Comparison of ENCODE assay signal across 8 mouse cellular contexts in genomic region chr2:29619484-29620300, GRCm38 (mm10). TPM values are rescaled to one million over a fixed set of nuclear protein-coding genes. Genes with fewer than 3 reads are reported as not detected.
A peak's percentile ranks its signal among the peaks of the same experiment; 100 is the strongest.
DNase-seq lines count a peak whose midpoint lies in the region; ATAC-seq and TF ChIP-seq lines count a peak whose summit lies in the region.

TSS of gene Rapgef1 (plus strand) at chr2:29619720.

- DNase-seq in B cell, adult 2 months: peak; percentile 96 to 99
- DNase-seq in heart, embryonic 10.5 days (ENCODE audit: low spot score): peak; percentile 92
- peak; percentile 72 for DNase-seq in midbrain, postnatal 0 days (ENCODE audit: low spot score)
- peak; percentile 91 to 99 for DNase-seq in spleen, postnatal 10 days (ENCODE audit: low spot score in 2 of 2)

- H3K9ac ChIP-seq in kidney, embryonic 14.5 days (ENCODE audit: low read depth, low read length): peak within 1 kb of the TSS; percentile 96
- H3K9ac ChIP-seq in limb, embryonic 15.5 days: peak within 1 kb of the TSS; percentile 87
- peak within 1 kb of the TSS; percentile 84 for H3K9ac ChIP-seq in midbrain, postnatal 0 days (replicated peaks; ENCODE audit: low read length, poor library complexity, severe bottlenecking)

- H3K27me3 ChIP-seq in heart, embryonic 10.5 days (ENCODE audit: insufficient read depth, poor library complexity, severe bottlenecking): no peaks in the 10 kb centered on the region
- no peaks in the 10 kb centered on the region for H3K27me3 ChIP-seq in kidney, embryonic 14.5 days (ENCODE audit: control insufficient read depth, insufficient read depth, low read length)
- no peaks in the 10 kb centered on the region for H3K27me3 ChIP-seq in limb, embryonic 15.5 days
- H3K27me3 ChIP-seq in midbrain, postnatal 0 days (ENCODE audit: insufficient read depth, low read length): no peaks in the 10 kb centered on the region

- H3K4me2 ChIP-seq in kidney, embryonic 14.5 days (replicated peaks; ENCODE audit: low read depth, low read length): peak within 1 kb of the TSS; percentile 77
- H3K4me2 ChIP-seq in limb, embryonic 15.5 days: peak within 1 kb of the TSS; percentile 54
- H3K4me2 ChIP-seq in midbrain, postnatal 0 days (ENCODE audit: low read depth, low read length, poor library complexity, severe bottlenecking): peak within 1 kb of the TSS; percentile 79

- peak; percentile 83 for ATAC-seq in kidney, embryonic 14.5 days (ENCODE audit: low FRiP score, low TSS enrichment)
- peak; percentile 69 for ATAC-seq in limb, embryonic 15.5 days (ENCODE audit: insufficient number of reproducible peaks, low FRiP score, low TSS enrichment, low read depth)
- ATAC-seq in midbrain, postnatal 0 days (ENCODE audit: low FRiP score): peak; percentile 89

- no peak for TF ChIP-seq POLR2A in bone marrow macrophage, adult 2 months (IDR thresholded peaks at IDR 0.05; ENCODE audit: borderline replicate concordance, low read depth, low read length)
- no peak for TF ChIP-seq POLR2A in embryonic fibroblast, embryonic 13.5 days (IDR thresholded peaks at IDR 0.05; ENCODE audit: low read depth, low read length)

- no peaks in the 10 kb centered on the region for H3K36me3 ChIP-seq in heart, embryonic 10.5 days
- H3K36me3 ChIP-seq in kidney, embryonic 14.5 days (ENCODE audit: control insufficient read depth, insufficient read depth, low read length): no peaks in the 10 kb centered on the region
- no peaks in the 10 kb centered on the region; the same call in 1 of the 2 replicates for H3K36me3 ChIP-seq in limb, embryonic 15.5 days
- H3K36me3 ChIP-seq in midbrain, postnatal 0 days (ENCODE audit: insufficient read depth, low read length): no peaks in the 10 kb centered on the region

- TF ChIP-seq CTCF in bone marrow macrophage, adult 2 months (IDR thresholded peaks at IDR 0.05; ENCODE audit: low read depth, low read length): peak; percentile 99
- peak; percentile 100 for TF ChIP-seq CTCF in embryonic fibroblast, embryonic 13.5 days (IDR thresholded peaks at IDR 0.05; ENCODE audit: borderline replicate concordance, insufficient read depth, low read length)
- TF ChIP-seq CTCF in midbrain, postnatal 0 days (IDR thresholded peaks at IDR 0.05): peak; percentile 97

- no peaks in the 10 kb centered on the region for H3K9me3 ChIP-seq in heart, embryonic 10.5 days
- no peaks in the 10 kb centered on the region for H3K9me3 ChIP-seq in kidney, embryonic 14.5 days (ENCODE audit: control insufficient read depth, low read length)
- no peaks in the 10 kb centered on the region for H3K9me3 ChIP-seq in limb, embryonic 15.5 days
- H3K9me3 ChIP-seq in midbrain, postnatal 0 days (ENCODE audit: low read length): no peaks in the 10 kb centered on the region

- 0 out of 2 replicates have a peak within 1 kb of the TSS, but pooled peaks have one; percentile 8 for H3K27ac ChIP-seq in bone marrow macrophage, adult 2 months (ENCODE audit: insufficient read depth, low read depth, low read length)
- peak within 1 kb of the TSS; percentile 28; the same call in 1 of the 2 replicates for H3K27ac ChIP-seq in embryonic fibroblast, embryonic 13.5 days (ENCODE audit: insufficient read depth, low read length)
- H3K27ac ChIP-seq in heart, embryonic 10.5 days: peak within 1 kb of the TSS; percentile 95
- H3K27ac ChIP-seq in kidney, embryonic 14.5 days (ENCODE audit: low read depth, low read length): peak within 1 kb of the TSS; percentile 81; the same call in 1 of the 2 replicates
- peak within 1 kb of the TSS; percentile 90 for H3K27ac ChIP-seq in limb, embryonic 15.5 days
- peak within 1 kb of the TSS; percentile 85 for H3K27ac ChIP-seq in midbrain, postnatal 0 days (ENCODE audit: low read depth, low read length)

- peak within 1 kb of the TSS; percentile 89 for H3K4me3 ChIP-seq in bone marrow macrophage, adult 2 months (ENCODE audit: insufficient read depth, low read length)
- peak within 1 kb of the TSS; percentile 86 for H3K4me3 ChIP-seq in embryonic fibroblast, embryonic 13.5 days (ENCODE audit: insufficient read depth, low read length)
- H3K4me3 ChIP-seq in heart, embryonic 10.5 days: peak within 1 kb of the TSS; percentile 88
- peak within 1 kb of the TSS; percentile 70 for H3K4me3 ChIP-seq in kidney, embryonic 14.5 days (ENCODE audit: low read length)
- H3K4me3 ChIP-seq in limb, embryonic 15.5 days: peak within 1 kb of the TSS; percentile 67
- H3K4me3 ChIP-seq in midbrain, postnatal 0 days (ENCODE audit: low read depth, low read length): peak within 1 kb of the TSS; percentile 86

- peaks cover 39% of the 10 kb centered on the region for H3K4me1 ChIP-seq in bone marrow macrophage, adult 2 months (ENCODE audit: control insufficient read depth, insufficient read depth, low read length)
- H3K4me1 ChIP-seq in embryonic fibroblast, embryonic 13.5 days (ENCODE audit: control insufficient read depth, insufficient read depth, low read length): peaks cover 28% of the 10 kb centered on the region
- H3K4me1 ChIP-seq in heart, embryonic 10.5 days: peaks cover 44% of the 10 kb centered on the region
- peaks cover 15% of the 10 kb centered on the region for H3K4me1 ChIP-seq in kidney, embryonic 14.5 days (ENCODE audit: control insufficient read depth, insufficient read depth, low read length)
- peaks cover 44% of the 10 kb centered on the region for H3K4me1 ChIP-seq in limb, embryonic 15.5 days
- H3K4me1 ChIP-seq in midbrain, postnatal 0 days (ENCODE audit: insufficient read depth, low read length): peaks cover 7% of the 10 kb centered on the region; the same call in 1 of the 2 replicates

- WGBS in heart, embryonic 10.5 days: 5% methylated on average over 92 of the region's 101 CpGs
- WGBS in kidney, embryonic 14.5 days: 2% methylated on average over 56 of the region's 101 CpGs
- under 1% methylated on average over 93 of the region's 101 CpGs for WGBS in limb, embryonic 15.5 days
- under 1% methylated on average over 48 of the region's 101 CpGs for WGBS in midbrain, postnatal 0 days

RNA-seq across cellular contexts. Expression of gene Rapgef1, which starts in this region (rescaled TPM):
- 20.5 and 23.6 TPM in 2 replicates for polyA plus RNA-seq in bone marrow macrophage, adult 2 months (2012; ENCODE audit: insufficient read depth, insufficient read length, missing spikeins)
- polyA plus RNA-seq in embryonic fibroblast, embryonic 13.5 days (2011; ENCODE audit: insufficient read length, low read depth, missing spikeins): 43.1 and 47.4 TPM in 2 replicates
- polyA plus RNA-seq in heart, embryonic 10.5 days (2016; fragmentation: Nextera tagmentation; extraction: Ambion mirVana): 11.2 and 13.4 TPM in 2 replicates
- polyA plus RNA-seq in kidney, embryonic 14.5 days (2014; fragmentation: Nextera tagmentation; extraction: Ambion mirVana): 11.2 and 16.6 TPM in 2 replicates
- polyA plus RNA-seq in limb, embryonic 15.5 days (2015; fragmentation: Nextera tagmentation; extraction: Ambion mirVana): 15.9 and 17.1 TPM in 2 replicates
- total RNA-seq in midbrain, postnatal 0 days (2014; rRNA removed): 98.7 and 109 TPM in 2 replicates
- 15.4 and 16.2 TPM in 2 replicates for polyA plus RNA-seq in midbrain, postnatal 0 days (2015; fragmentation: Nextera tagmentation; extraction: Ambion mirVana)

Comparison
In these comparisons a context has a peak if more than half of its experiments do, and no peak if none do; other contexts are left out.
1. Peak in every context shown above with its lines: DNase-seq, ATAC-seq, H3K4me3 ChIP-seq and H3K27ac ChIP-seq.
2. H3K27ac ChIP-seq: peak in every context shown above with its lines; median percentile 95 in heart, embryonic 10.5 days; 90 in limb, embryonic 15.5 days; 85 in midbrain, postnatal 0 days; 81 in kidney, embryonic 14.5 days; 28 in embryonic fibroblast, embryonic 13.5 days; 8 in bone marrow macrophage, adult 2 months.